ENCODE assay signal across 8 mouse cellular contexts in genomic region chr9:50528293-50528892, GRCm38 (mm10). TPM values are rescaled to one million over a fixed set of nuclear protein-coding genes. Genes with fewer than 3 reads are reported as not detected.
DNase-seq lines count a peak whose midpoint lies in the region; ATAC-seq and TF ChIP-seq lines count a peak whose summit lies in the region.

TSS of gene Pts (minus strand) at chr9:50528724.

- H3K4me3 ChIP-seq in G1E (ENCODE audit: low read depth, low read length), result peak within 1 kb of the TSS; percentile 93
- H3K4me3 ChIP-seq in forebrain, postnatal 0 days (ENCODE audit: low read depth, low read length), result peak within 1 kb of the TSS; percentile 69
- H3K4me3 ChIP-seq in lung, embryonic 15.5 days, result peak within 1 kb of the TSS; percentile 85

- WGBS in forebrain, postnatal 0 days, result under 1% methylated on average over 54 of the region's 54 CpGs
- WGBS in lung, embryonic 15.5 days, result under 1% methylated on average over 54 of the region's 54 CpGs

- H3K4me2 ChIP-seq in forebrain, postnatal 0 days (ENCODE audit: low read depth), result peak within 1 kb of the TSS; percentile 53
- H3K4me2 ChIP-seq in lung, embryonic 15.5 days, result peak within 1 kb of the TSS; percentile 79

- peaks cover 19% of the 10 kb centered on the region for H3K4me1 ChIP-seq in G1E (ENCODE audit: insufficient read depth, low read depth, low read length)
- H3K4me1 ChIP-seq in forebrain, postnatal 0 days (ENCODE audit: insufficient read depth), result 0 out of 2 replicates have a peak, but pooled peaks cover 2% of the 10 kb centered on the region
- H3K4me1 ChIP-seq in lung, embryonic 15.5 days, result peaks cover 11% of the 10 kb centered on the region; the same call in 1 of the 2 replicates

- H3K27me3 ChIP-seq in G1E (ENCODE audit: insufficient read depth, low read length), result no peaks in the 10 kb centered on the region
- H3K27me3 ChIP-seq in forebrain, postnatal 0 days (ENCODE audit: insufficient read depth, low read length), result no peaks in the 10 kb centered on the region
- H3K27me3 ChIP-seq in lung, embryonic 15.5 days, result no peaks in the 10 kb centered on the region

- peak within 1 kb of the TSS; percentile 70 for H3K9ac ChIP-seq in forebrain, postnatal 0 days
- H3K9ac ChIP-seq in lung, embryonic 15.5 days, result peak within 1 kb of the TSS; percentile 67

- peak; percentile 67 for ATAC-seq in G1E (ENCODE audit: extremely low read depth, insufficient number of reproducible peaks, low FRiP score, poor library complexity, severe bottlenecking)
- peak; percentile 99 for ATAC-seq in forebrain, postnatal 0 days
- ATAC-seq in lung, embryonic 15.5 days (ENCODE audit: borderline replicate concordance, extremely low read depth, low FRiP score, low TSS enrichment), result peak; percentile 97

- TF ChIP-seq CTCF in G1E (IDR thresholded peaks at IDR 0.05; ENCODE audit: low read depth, low read length), result peak; percentile 91
- peak; percentile 90 for TF ChIP-seq CTCF in forebrain, postnatal 0 days (IDR thresholded peaks at IDR 0.05; ENCODE audit: low read depth)

- H3K36me3 ChIP-seq in G1E (replicated peaks), result peaks cover 24% of the 10 kb centered on the region
- H3K36me3 ChIP-seq in forebrain, postnatal 0 days (ENCODE audit: insufficient read depth), result no peaks in the 10 kb centered on the region
- no peaks in the 10 kb centered on the region for H3K36me3 ChIP-seq in lung, embryonic 15.5 days

- H3K9me3 ChIP-seq in G1E (replicated peaks), result no peaks in the 10 kb centered on the region
- H3K9me3 ChIP-seq in forebrain, postnatal 0 days (ENCODE audit: low read length), result no peaks in the 10 kb centered on the region
- no peaks in the 10 kb centered on the region for H3K9me3 ChIP-seq in lung, embryonic 15.5 days

- peak; percentile 94 for DNase-seq in G1E (ENCODE audit: low spot score)
- DNase-seq in cerebellum, adult 18-20 months, result peak; percentile 97 to 98
- DNase-seq in forebrain, postnatal 0 days, result peak; percentile 99
- peak; percentile 99 for DNase-seq in heart, postnatal 4 days
- DNase-seq in layer of hippocampus, adult 8-10 months (ENCODE audit: low spot score in 2 of 2), result peak; percentile 93 to 97
- peak; percentile 95 for DNase-seq in ovary, adult 18-20 months (ENCODE audit: low spot score)
- peak; percentile 99 for DNase-seq in thymus, postnatal 0 days (ENCODE audit: low spot score)

- H3K27ac ChIP-seq in forebrain, postnatal 0 days (ENCODE audit: low read depth, low read length), result peak within 1 kb of the TSS; percentile 88
- H3K27ac ChIP-seq in lung, embryonic 15.5 days, result peak within 1 kb of the TSS; percentile 62; the same call in 1 of the 2 replicates

RNA-seq across cellular contexts. Expression of gene Pts, which starts in this region (rescaled TPM):
- total RNA-seq in G1E (2014; fragmentation: Nextera tagmentation), result 43.9 and 48.2 TPM in 2 replicates
- total RNA-seq in G1E (2017), result 52.3 and 59.4 TPM in 2 replicates
- 7.1 and 14.6 TPM in 2 replicates for polyA plus RNA-seq in G1E (2012)
- total RNA-seq in forebrain, postnatal 0 days (2014; rRNA removed), result 83.7 and 102 TPM in 2 replicates
- polyA plus RNA-seq in forebrain, postnatal 0 days (2015; fragmentation: Nextera tagmentation; extraction: Ambion mirVana), result 101 and 112 TPM in 2 replicates
- total RNA-seq in heart, postnatal 4 days (2021), result 10 to 100 TPM; 27.7 to 36.5 TPM
- 10 to 100 TPM; 34.3 to 38.0 (median 35.7) TPM for total RNA-seq in layer of hippocampus, adult 8-10 months (2022)
- polyA plus RNA-seq in lung, embryonic 15.5 days (2015; fragmentation: Nextera tagmentation; extraction: Ambion mirVana), result 70.4 and 71.2 TPM in 2 replicates
- polyA plus RNA-seq in thymus, postnatal 0 days (2015; fragmentation: Nextera tagmentation; extraction: Ambion mirVana), result 141 and 158 TPM in 2 replicates

Comparison
In these comparisons a context has a peak if more than half of its experiments do, and no peak if none do; other contexts are left out.
1. Peak in every context shown above with its lines: DNase-seq, ATAC-seq, H3K4me3 ChIP-seq and H3K27ac ChIP-seq.